Mouse (Mus musculus) ES-Bruce4 (cell line): ENCODE results near the gene C8b. TPM values are rescaled to one million over a fixed set of nuclear protein-coding genes. Genes with fewer than 3 reads are reported as not detected.

Experiments
- H3K27ac ChIP-seq: 2 replicates; pipeline ENCODE4 v1.5.1; 2012; ENCODE audit warnings: low read length, inconsistent platforms; ENCODE audit not compliant: insufficient read depth
- H3K27me3 ChIP-seq: 2 replicates; pipeline ENCODE4 v1.6.1; 2012; ENCODE audit warnings: mild to moderate bottlenecking, low read length, inconsistent platforms; ENCODE audit not compliant: control insufficient read depth, poor library complexity, insufficient read depth, severe bottlenecking
- H3K36me3 ChIP-seq: 2 replicates; pipeline ENCODE4 v1.6.1; 2012; ENCODE audit warnings: inconsistent platforms, mild to moderate bottlenecking, low read length, moderate library complexity; ENCODE audit not compliant: control insufficient read depth, poor library complexity, insufficient read depth, severe bottlenecking
- H3K4me1 ChIP-seq: one replicate; pipeline ENCODE4 v1.8.1; 2011; ENCODE audit warnings: low read length; ENCODE audit not compliant: control insufficient read depth, insufficient read depth
- H3K4me3 ChIP-seq: 2 replicates; pipeline ENCODE4 v1.5.1; 2011; ENCODE audit warnings: low read depth, mild to moderate bottlenecking, low read length
- H3K9ac ChIP-seq: 2 replicates; pipeline ENCODE4 v1.6.1; 2012; ENCODE audit warnings: low read depth, mild to moderate bottlenecking, inconsistent platforms; ENCODE audit not compliant: poor library complexity, severe bottlenecking
- H3K9me3 ChIP-seq: replicated peaks from 2 replicates; pipeline ENCODE4 v1.6.1; 2012; ENCODE audit warnings: mild to moderate bottlenecking, low read length, inconsistent platforms; ENCODE audit not compliant: control insufficient read depth, poor library complexity, insufficient read depth, severe bottlenecking
- CTCF ChIP-seq: IDR thresholded peaks from one replicate; pipeline ENCODE4 v1.8.1; 2011; ENCODE audit warnings: low read depth, low read length
- EP300 ChIP-seq: IDR thresholded peaks from 2 replicates; pipeline ENCODE4 v1.6.1; 2011; ENCODE audit warnings: low read depth, low read length; ENCODE audit not compliant: insufficient read depth
- POLR2A ChIP-seq: IDR thresholded peaks from one replicate; pipeline ENCODE4 v1.8.1; 2011; ENCODE audit warnings: low read length; ENCODE audit not compliant: insufficient read depth
- polyA plus RNA-seq: library from polyadenylated mRNA; stranded (reverse); fragments of >200 nt; gene quantifications from 2 replicates; pipeline ENCODE4 v1.2.4, GENCODE M21; 2011; ENCODE audit warnings: low read depth; ENCODE audit not compliant: missing spikeins, insufficient read depth, insufficient read length

C8b gene
- polyA plus RNA-seq: not detected in 2 replicates

GRCm38 (mm10) chr4:104766065-104766464 is at the start of gene C8b:
TSS of gene C8b (plus strand) at chr4:104766317.
- Histone ChIP-seq H3K9ac (no peak within 1 kb of the TSS), H3K27ac (no peak within 1 kb of the TSS), H3K9me3 (no peaks in the 10 kb centered on the region), H3K27me3 (no peaks in the 10 kb centered on the region), H3K4me3 (no peak within 1 kb of the TSS), H3K4me1 (no peaks in the 10 kb centered on the region), H3K36me3 (no peaks in the 10 kb centered on the region)
- no peak for TF ChIP-seq POLR2A
- no peak for TF ChIP-seq CTCF
- no peak for TF ChIP-seq EP300

- no peaks in the 10 kb centered on the region for H3K9me3 ChIP-seq
- no peak for TF ChIP-seq POLR2A
- no peak for TF ChIP-seq EP300
- no peak for TF ChIP-seq CTCF
Observed at GRCm38 (mm10) chr4:104716506-104716905, 49.6 kb upstream of the C8b start.

GRCm38 (mm10) chr4:104718973-104719795 is 46.9 kb upstream of the C8b start:
- no peak overlapping the region for H3K27ac ChIP-seq

More at GRCm38 (mm10) chr4:104716506-104716905, 49.6 kb upstream of the C8b start:
- H3K36me3 ChIP-seq: no peaks in the 10 kb centered on the region
- H3K4me1 ChIP-seq: no peaks in the 10 kb centered on the region
- no peaks in the 10 kb centered on the region for H3K27me3 ChIP-seq
- H3K27ac ChIP-seq: no peak overlapping the region
- no peak overlapping the region for H3K9ac ChIP-seq
- no peak overlapping the region for H3K4me3 ChIP-seq

GRCm38 (mm10) chr4:104723527-104724045 is 42.5 kb upstream of the C8b start:
- Histone ChIP-seq H3K4me3 (no peak overlapping the region), H3K27ac (no peak overlapping the region), H3K9me3 (no peaks in the 10 kb centered on the region), H3K36me3 (no peaks in the 10 kb centered on the region), H3K9ac (no peak overlapping the region), H3K4me1 (no peaks in the 10 kb centered on the region), H3K27me3 (no peaks in the 10 kb centered on the region)
- TF ChIP-seq CTCF (no peak), EP300 (no peak), POLR2A (no peak)

More at GRCm38 (mm10) chr4:104718973-104719795, 46.9 kb upstream of the C8b start:
- Histone ChIP-seq H3K36me3 (no peaks in the 10 kb centered on the region), H3K4me1 (no peaks in the 10 kb centered on the region), H3K9me3 (no peaks in the 10 kb centered on the region), H3K9ac (no peak overlapping the region), H3K27me3 (no peaks in the 10 kb centered on the region), H3K4me3 (no peak overlapping the region)
- TF ChIP-seq CTCF (no peak), EP300 (no peak), POLR2A (no peak)

GRCm38 (mm10) chr4:104724258-104724657 is 41.9 kb upstream of the C8b start:
- H3K9me3 ChIP-seq: no peaks in the 10 kb centered on the region
- H3K4me1 ChIP-seq: no peaks in the 10 kb centered on the region
- H3K27me3 ChIP-seq: no peaks in the 10 kb centered on the region
- H3K36me3 ChIP-seq: no peaks in the 10 kb centered on the region
- no peak overlapping the region for H3K9ac ChIP-seq
- TF ChIP-seq POLR2A (no peak), EP300 (no peak), CTCF (no peak)
- H3K4me3 ChIP-seq: no peak overlapping the region
- H3K27ac ChIP-seq: no peak overlapping the region

- TF ChIP-seq CTCF (no peak), EP300 (no peak), POLR2A (no peak)
- H3K4me3 ChIP-seq: no peak overlapping the region
- H3K36me3 ChIP-seq: no peaks in the 10 kb centered on the region
- H3K9me3 ChIP-seq: no peaks in the 10 kb centered on the region
- H3K4me1 ChIP-seq: no peaks in the 10 kb centered on the region
- H3K27me3 ChIP-seq: no peaks in the 10 kb centered on the region
- no peak overlapping the region for H3K27ac ChIP-seq
- no peak overlapping the region for H3K9ac ChIP-seq
Observed at GRCm38 (mm10) chr4:104725673-104726072, 40.4 kb upstream of the C8b start.
